Mouse (Mus musculus): ENCODE measurements around the gene Psat1. TPM values are rescaled to one million over a fixed set of nuclear protein-coding genes. Genes with fewer than 3 reads are reported as not detected.

Gene Psat1
- polyA plus RNA-seq, 1 experiment from 2014 or later = 88.6 TPM

DNA sequence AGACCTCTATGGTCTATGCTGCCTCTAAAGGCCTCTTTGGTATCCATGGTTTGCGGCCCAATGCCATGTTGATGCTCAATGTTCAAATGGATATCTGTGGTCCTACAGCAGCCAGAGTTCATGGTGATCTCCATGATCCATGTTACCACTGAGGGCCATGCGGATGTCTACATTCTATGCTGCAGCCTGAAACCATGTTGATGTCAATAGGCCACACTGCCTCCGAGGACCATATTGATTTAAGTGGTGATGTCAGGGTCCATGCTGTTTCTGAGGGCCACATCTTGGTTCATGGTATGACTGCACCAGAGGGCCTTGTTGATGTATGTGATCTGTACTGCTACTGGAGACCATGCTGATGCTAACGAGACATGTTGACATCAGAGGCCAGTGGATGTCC lies 55.0 kb downstream of the Psat1 start:
- H3K4me1 ChIP-seq (ENCODE audit: control insufficient read depth, insufficient read depth, low read length) = no peaks in the 10 kb centered on the region
- ATAC-seq (ENCODE audit: insufficient number of reproducible peaks, low FRiP score, low TSS enrichment, low read depth) (no peak), DNase-seq (ENCODE audit: low spot score) (no peak)
- H3K4me2 ChIP-seq (ENCODE audit: low read depth, severe bottlenecking) = no peak overlapping the region
- H3K9ac ChIP-seq (ENCODE audit: low read length) = no peak overlapping the region
- no peaks in the 10 kb centered on the region for H3K27me3 ChIP-seq (ENCODE audit: control insufficient read depth, insufficient read depth, low read length)
- H3K4me3 ChIP-seq (ENCODE audit: low read depth, low read length) = no peak overlapping the region
- H3K9me3 ChIP-seq (ENCODE audit: control insufficient read depth, low read length) = no peaks in the 10 kb centered on the region
- 93% methylated on average over 4 of the region's 4 CpGs for WGBS
- no peaks in the 10 kb centered on the region for H3K36me3 ChIP-seq (ENCODE audit: control insufficient read depth, insufficient read depth, low read length)
- H3K27ac ChIP-seq (replicated peaks; ENCODE audit: low read depth, low read length) = no peak overlapping the region

DNA sequence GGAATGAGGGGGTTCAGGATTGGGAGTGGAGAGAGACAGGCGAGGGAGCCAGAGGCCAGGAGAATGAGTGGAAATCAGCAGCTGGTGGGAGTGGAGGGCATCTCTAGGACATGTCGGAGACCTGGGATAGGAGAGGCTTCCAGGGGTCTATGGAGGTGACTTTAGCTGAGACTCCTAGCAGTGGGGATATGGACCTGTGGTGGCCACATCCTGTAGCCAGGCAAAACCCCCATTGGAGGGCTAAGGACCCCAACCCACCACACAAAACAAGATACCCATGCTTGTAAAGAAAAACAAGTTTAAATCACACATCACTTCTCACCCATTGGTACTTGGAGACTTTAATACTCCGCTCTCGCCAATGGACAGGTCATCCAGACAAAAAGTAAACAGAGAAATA lies 58.7 kb downstream of the Psat1 start:
- DNase-seq (ENCODE audit: low spot score) (no peak), ATAC-seq (ENCODE audit: insufficient number of reproducible peaks, low FRiP score, low TSS enrichment, low read depth) (no peak)
- H3K4me3 ChIP-seq (ENCODE audit: low read depth, low read length) = no peak overlapping the region
- no peak overlapping the region for H3K4me2 ChIP-seq (ENCODE audit: low read depth, severe bottlenecking)
- no peaks in the 10 kb centered on the region for H3K27me3 ChIP-seq (ENCODE audit: control insufficient read depth, insufficient read depth, low read length)
- H3K36me3 ChIP-seq (ENCODE audit: control insufficient read depth, insufficient read depth, low read length) = no peaks in the 10 kb centered on the region
- H3K9me3 ChIP-seq (ENCODE audit: control insufficient read depth, low read length) = no peaks in the 10 kb centered on the region
- WGBS = 94% methylated on average over 4 of the region's 4 CpGs
- H3K27ac ChIP-seq (replicated peaks; ENCODE audit: low read depth, low read length) = no peak overlapping the region
- H3K4me1 ChIP-seq (ENCODE audit: control insufficient read depth, insufficient read depth, low read length) = no peaks in the 10 kb centered on the region
- no peak overlapping the region for H3K9ac ChIP-seq (ENCODE audit: low read length)

DNA sequence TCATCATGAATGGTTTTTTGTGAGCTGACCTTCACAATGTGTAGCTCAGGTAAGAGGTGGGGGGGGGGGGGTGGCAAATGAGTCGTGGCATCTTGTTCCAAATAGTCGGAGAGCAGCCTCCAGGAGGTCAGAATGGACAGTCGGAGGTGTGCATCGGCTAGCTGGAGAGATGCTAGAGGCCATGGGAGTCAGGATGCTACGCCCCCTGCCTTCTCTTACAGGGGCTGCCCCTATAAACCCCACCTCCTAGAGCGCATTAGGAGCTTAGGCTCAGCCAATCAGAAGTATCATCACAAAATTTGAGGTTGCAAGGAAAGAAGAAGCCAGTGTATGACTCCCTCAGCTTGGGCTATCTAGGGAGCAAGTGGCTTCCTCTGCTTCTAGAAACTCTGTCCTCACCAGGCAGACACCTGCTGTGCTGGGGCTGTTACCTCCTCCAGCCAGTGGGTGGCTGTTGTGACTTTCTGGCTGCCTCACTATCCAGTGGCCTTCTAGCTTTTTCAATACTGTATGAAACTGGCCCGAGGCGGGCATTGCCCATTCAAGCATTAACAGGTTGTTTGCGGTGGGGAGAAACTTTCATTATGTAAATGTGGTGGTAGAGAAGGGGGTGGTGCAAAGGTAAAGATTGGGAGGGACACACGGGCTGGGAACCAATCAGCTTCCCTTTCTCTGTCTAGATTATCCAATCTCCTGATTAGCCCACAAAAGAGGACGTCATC lies 64.3 kb downstream of the Psat1 start:
- Histone ChIP-seq H3K36me3 (ENCODE audit: control insufficient read depth, insufficient read depth, low read length) (no peaks in the 10 kb centered on the region), H3K27ac (replicated peaks; ENCODE audit: low read depth, low read length) (no peak overlapping the region), H3K4me2 (ENCODE audit: low read depth, severe bottlenecking) (no peak overlapping the region), H3K9ac (ENCODE audit: low read length) (no peak overlapping the region), H3K4me3 (ENCODE audit: low read depth, low read length) (no peak overlapping the region), H3K9me3 (ENCODE audit: control insufficient read depth, low read length) (no peaks in the 10 kb centered on the region), H3K4me1 (ENCODE audit: control insufficient read depth, insufficient read depth, low read length) (no peaks in the 10 kb centered on the region), H3K27me3 (ENCODE audit: control insufficient read depth, insufficient read depth, low read length) (no peaks in the 10 kb centered on the region)
- ATAC-seq (ENCODE audit: insufficient number of reproducible peaks, low FRiP score, low TSS enrichment, low read depth) (no peak), DNase-seq (ENCODE audit: low spot score) (no peak)
- WGBS = 72% methylated on average over 11 of the region's 11 CpGs

DNA sequence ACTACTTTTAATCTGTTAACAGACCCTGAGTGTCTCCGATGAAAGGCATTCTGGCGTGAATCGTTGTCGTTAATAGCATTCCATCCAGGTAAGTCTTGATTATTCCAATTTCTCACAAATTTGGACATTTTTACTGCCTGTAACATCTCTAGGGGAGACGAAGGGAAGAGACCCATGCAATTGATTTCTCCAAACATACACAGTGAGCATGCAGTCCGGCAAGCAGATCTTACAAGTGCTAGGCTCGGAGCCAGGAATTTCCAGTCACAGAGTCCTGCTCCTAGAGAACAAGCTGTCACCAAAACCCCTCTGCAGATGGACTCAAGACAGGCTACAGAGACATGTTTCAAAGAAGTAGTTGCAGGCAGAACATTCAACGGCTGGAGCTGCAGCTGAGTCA lies 66.4 kb downstream of the Psat1 start:
- no peak overlapping the region for H3K27ac ChIP-seq (replicated peaks; ENCODE audit: low read depth, low read length)
- H3K27me3 ChIP-seq (ENCODE audit: control insufficient read depth, insufficient read depth, low read length) = no peaks in the 10 kb centered on the region
- H3K4me1 ChIP-seq (ENCODE audit: control insufficient read depth, insufficient read depth, low read length) = no peaks in the 10 kb centered on the region
- H3K9ac ChIP-seq (ENCODE audit: low read length) = no peak overlapping the region
- DNase-seq (ENCODE audit: low spot score) (no peak), ATAC-seq (ENCODE audit: insufficient number of reproducible peaks, low FRiP score, low TSS enrichment, low read depth) (no peak)
- no peak overlapping the region for H3K4me2 ChIP-seq (ENCODE audit: low read depth, severe bottlenecking)
- WGBS = 71% methylated on average over 8 of the region's 8 CpGs
- no peak overlapping the region for H3K4me3 ChIP-seq (ENCODE audit: low read depth, low read length)
- H3K36me3 ChIP-seq (ENCODE audit: control insufficient read depth, insufficient read depth, low read length) = no peaks in the 10 kb centered on the region
- H3K9me3 ChIP-seq (ENCODE audit: control insufficient read depth, low read length) = no peaks in the 10 kb centered on the region

DNA sequence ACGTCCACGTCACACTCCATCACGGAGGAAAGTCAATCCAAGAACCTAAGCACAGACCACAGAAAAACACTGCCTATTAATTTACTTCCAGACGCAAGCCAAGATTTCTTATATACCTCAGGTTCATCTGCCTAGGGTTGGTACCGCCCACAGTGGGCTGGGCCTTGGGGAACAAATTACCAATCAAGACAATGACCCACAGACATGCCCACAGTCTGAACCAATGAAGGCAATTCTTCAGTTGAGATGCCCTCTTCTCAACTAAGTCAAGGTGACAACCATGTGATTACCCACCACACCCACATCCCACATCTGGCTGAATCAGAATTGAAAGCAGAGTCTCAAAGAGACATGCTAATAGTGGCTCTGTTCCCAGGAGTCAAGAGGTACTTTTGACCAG lies 67.9 kb downstream of the Psat1 start:
- H3K4me1 ChIP-seq (ENCODE audit: control insufficient read depth, insufficient read depth, low read length) = no peaks in the 10 kb centered on the region
- H3K27ac ChIP-seq (replicated peaks; ENCODE audit: low read depth, low read length) = no peak overlapping the region
- ATAC-seq (ENCODE audit: insufficient number of reproducible peaks, low FRiP score, low TSS enrichment, low read depth) = no peak
- H3K27me3 ChIP-seq (ENCODE audit: control insufficient read depth, insufficient read depth, low read length) = no peaks in the 10 kb centered on the region
- H3K9me3 ChIP-seq (ENCODE audit: control insufficient read depth, low read length) = no peaks in the 10 kb centered on the region
- no peak overlapping the region for H3K9ac ChIP-seq (ENCODE audit: low read length)
- no peak for DNase-seq (ENCODE audit: low spot score)
- H3K4me2 ChIP-seq (ENCODE audit: low read depth, severe bottlenecking) = no peak overlapping the region
- WGBS = 92% methylated on average over 5 of the region's 5 CpGs
- H3K4me3 ChIP-seq (ENCODE audit: low read depth, low read length) = no peak overlapping the region
- H3K36me3 ChIP-seq (ENCODE audit: control insufficient read depth, insufficient read depth, low read length) = no peaks in the 10 kb centered on the region

DNA sequence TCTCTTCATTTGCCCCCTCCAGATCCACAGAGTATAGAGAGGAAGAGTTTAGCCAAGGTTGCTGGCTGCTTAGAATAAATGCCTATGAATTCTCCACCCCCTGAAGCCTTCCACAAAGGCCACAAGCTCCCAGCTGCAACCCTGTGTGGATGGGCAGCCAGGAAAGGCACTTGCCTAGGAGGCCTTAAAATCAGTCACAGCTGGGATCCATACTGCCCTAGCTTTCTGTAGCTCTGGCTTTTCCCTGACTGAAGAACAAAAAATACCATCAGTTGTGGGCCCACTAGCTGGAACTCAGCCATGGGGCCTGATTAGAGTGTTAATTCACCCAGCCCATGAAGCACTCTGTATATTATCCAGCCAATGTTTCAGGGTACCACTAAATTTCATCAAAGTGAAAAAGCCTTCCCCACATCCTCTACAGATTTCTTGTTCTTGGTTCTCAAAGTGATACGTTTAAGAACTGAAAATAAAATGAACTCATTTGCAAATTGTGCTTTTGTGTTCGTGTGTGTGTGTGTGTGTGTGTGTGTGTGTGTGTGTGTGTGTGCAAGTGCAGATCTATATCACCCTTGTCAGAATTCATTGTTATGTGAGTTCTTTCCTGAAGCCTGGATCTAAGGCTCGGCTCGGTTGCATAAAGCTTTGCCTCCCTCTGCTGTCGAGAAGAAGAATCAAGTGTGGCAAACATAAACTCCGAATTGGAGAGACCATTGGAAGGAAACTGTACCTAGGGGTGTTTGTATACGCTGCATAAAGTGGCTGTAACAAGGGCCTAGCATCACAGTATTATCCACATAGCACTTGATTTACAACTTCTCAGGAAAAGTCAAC lies 78.1 kb downstream of the Psat1 start:
- H3K4me2 ChIP-seq (ENCODE audit: low read depth, severe bottlenecking) = no peak overlapping the region
- ATAC-seq (ENCODE audit: insufficient number of reproducible peaks, low FRiP score, low TSS enrichment, low read depth) = no peak
- WGBS = 30% methylated on average over 7 of the region's 7 CpGs

DNA sequence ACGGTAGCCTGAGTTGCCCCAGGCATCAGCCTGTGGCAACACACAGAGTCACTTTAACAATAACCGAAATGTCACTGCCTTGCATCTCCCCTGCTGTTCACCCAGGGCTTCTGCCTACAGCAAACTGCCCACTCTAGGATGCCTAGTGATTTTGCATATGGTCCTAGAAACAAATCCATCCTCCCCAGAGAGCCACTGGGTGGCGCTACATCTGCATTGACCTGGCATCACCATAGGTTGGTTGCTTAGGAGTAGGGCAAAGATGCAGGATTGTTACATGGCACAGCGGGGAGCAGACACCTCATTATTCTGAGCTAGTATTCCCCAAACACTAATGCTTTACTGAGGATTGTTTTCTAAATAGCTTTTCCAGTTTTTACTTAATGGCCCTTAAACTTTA lies 80.3 kb downstream of the Psat1 start:
- H3K9me3 ChIP-seq (ENCODE audit: control insufficient read depth, low read length) = no peaks in the 10 kb centered on the region
- ATAC-seq (ENCODE audit: insufficient number of reproducible peaks, low FRiP score, low TSS enrichment, low read depth) (no peak), DNase-seq (ENCODE audit: low spot score) (no peak)
- H3K27ac ChIP-seq (replicated peaks; ENCODE audit: low read depth, low read length) = no peak overlapping the region
- H3K4me1 ChIP-seq (ENCODE audit: control insufficient read depth, insufficient read depth, low read length) = peaks cover 4% of the 10 kb centered on the region
- no peaks in the 10 kb centered on the region for H3K27me3 ChIP-seq (ENCODE audit: control insufficient read depth, insufficient read depth, low read length)
- H3K9ac ChIP-seq (ENCODE audit: low read length) = no peak overlapping the region
- no peak overlapping the region for H3K4me3 ChIP-seq (ENCODE audit: low read depth, low read length)
- no peaks in the 10 kb centered on the region for H3K36me3 ChIP-seq (ENCODE audit: control insufficient read depth, insufficient read depth, low read length)
- H3K4me2 ChIP-seq (ENCODE audit: low read depth, severe bottlenecking) = no peak overlapping the region
- 79% methylated on average over 4 of the region's 4 CpGs for WGBS

More for the DNA sequence above, 78.1 kb downstream of the Psat1 start:
- H3K27ac ChIP-seq (replicated peaks; ENCODE audit: low read depth, low read length) = 0 out of 2 replicates have a peak overlapping the region, but pooled peaks have one; percentile 16
- no peak overlapping the region for H3K4me3 ChIP-seq (ENCODE audit: low read depth, low read length)
- H3K4me1 ChIP-seq (ENCODE audit: control insufficient read depth, insufficient read depth, low read length) = peaks cover 4% of the 10 kb centered on the region; the same call in 1 of the 2 replicates
- peak; percentile 42 for DNase-seq (ENCODE audit: low spot score)
- H3K27me3 ChIP-seq (ENCODE audit: control insufficient read depth, insufficient read depth, low read length) = no peaks in the 10 kb centered on the region
- no peak overlapping the region for H3K9ac ChIP-seq (ENCODE audit: low read length)
- no peaks in the 10 kb centered on the region for H3K36me3 ChIP-seq (ENCODE audit: control insufficient read depth, insufficient read depth, low read length)
- H3K9me3 ChIP-seq (ENCODE audit: control insufficient read depth, low read length) = no peaks in the 10 kb centered on the region

DNA sequence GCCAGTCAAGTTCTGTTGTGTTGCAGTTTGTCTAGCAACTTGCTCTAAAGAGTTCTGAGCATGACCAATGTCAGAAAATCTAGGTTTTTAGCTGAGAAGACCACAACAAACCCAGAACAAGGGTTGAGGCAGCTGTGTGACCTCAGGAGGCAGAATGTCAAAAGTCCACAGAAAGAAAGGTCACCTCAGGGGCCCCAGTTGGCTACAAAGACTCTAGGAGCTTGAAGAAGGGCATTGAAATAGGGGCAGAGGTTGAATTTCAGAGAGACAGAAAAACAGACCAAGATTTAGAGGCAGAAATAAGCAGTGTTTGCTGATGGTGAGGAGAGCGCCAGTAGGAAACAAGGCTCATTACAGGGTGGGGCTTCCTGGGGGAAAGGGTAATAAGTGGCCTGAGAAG lies 81.0 kb downstream of the Psat1 start:
- 64% methylated on average over 1 of the region's 1 CpGs for WGBS
- H3K27ac ChIP-seq (replicated peaks; ENCODE audit: low read depth, low read length) = no peak overlapping the region

More for the DNA sequence above, 81.0 kb downstream of the Psat1 start:
- no peaks in the 10 kb centered on the region for H3K27me3 ChIP-seq (ENCODE audit: control insufficient read depth, insufficient read depth, low read length)
- no peak overlapping the region for H3K4me2 ChIP-seq (ENCODE audit: low read depth, severe bottlenecking)
- no peak for DNase-seq (ENCODE audit: low spot score)
- no peaks in the 10 kb centered on the region for H3K36me3 ChIP-seq (ENCODE audit: control insufficient read depth, insufficient read depth, low read length)
- H3K9me3 ChIP-seq (ENCODE audit: control insufficient read depth, low read length) = no peaks in the 10 kb centered on the region
- H3K4me1 ChIP-seq (ENCODE audit: control insufficient read depth, insufficient read depth, low read length) = peaks cover 4% of the 10 kb centered on the region
- ATAC-seq (ENCODE audit: insufficient number of reproducible peaks, low FRiP score, low TSS enrichment, low read depth) = no peak
- no peak overlapping the region for H3K9ac ChIP-seq (ENCODE audit: low read length)
- no peak overlapping the region for H3K4me3 ChIP-seq (ENCODE audit: low read depth, low read length)

Measured in limb, embryonic 11.5 days (tissue).